Comparison of ENCODE assay signal across 13 mouse cellular contexts in genomic region chr17:14493751-14494320, GRCm38 (mm10).
"Had no signal": no experiment of that assay in that cellular context is flagged by ENCODE, and none has a peak within 500 bp of the region (broad histone marks: within the 10 kb centered on the region; RNA-seq: fewer than 3 reads in every experiment).

No protein-coding gene starts in this region.

- H3K4me3 ChIP-seq: left cerebral cortex, adult 2 months; midbrain, embryonic 15.5 days; neural tube, embryonic 12.5 days had no signal

- H3K36me3 ChIP-seq: midbrain, embryonic 15.5 days; neural tube, embryonic 12.5 days had no signal

- H3K9ac ChIP-seq: liver, embryonic 14.5 days; midbrain, embryonic 15.5 days; neural tube, embryonic 12.5 days had no signal

- DNase-seq: kidney, adult 8-10 months; kidney, postnatal 25 days; lung, adult 18-20 months; lung, postnatal 4 days; right cerebral cortex, postnatal 4 days; spleen, adult 18-20 months; thymus, adult 18-20 months; thymus, postnatal 14 days had no signal

- H3K9me3 ChIP-seq: midbrain, embryonic 15.5 days; neural tube, embryonic 12.5 days had no signal

- ATAC-seq: midbrain, embryonic 15.5 days had no signal

- H3K27ac ChIP-seq: left cerebral cortex, adult 2 months; liver, embryonic 14.5 days; midbrain, embryonic 15.5 days; neural tube, embryonic 12.5 days had no signal

- H3K4me2 ChIP-seq: midbrain, embryonic 11.5 days; midbrain, embryonic 15.5 days; neural tube, embryonic 12.5 days had no signal

- H3K27me3 ChIP-seq: midbrain, embryonic 15.5 days; neural tube, embryonic 12.5 days had no signal
